Mouse (Mus musculus): ENCODE results near the gene Gm27179. TPM values are rescaled to one million over a fixed set of nuclear protein-coding genes. Genes with fewer than 3 reads are reported as not detected.
"Not testable (repeated sequence)": the region's sequence is repeated elsewhere in the genome, so short reads cannot be mapped to it uniquely, and the experiment has no call there.

The Gm27179 gene
- not detected for total RNA-seq (2021)

- intact Hi-C loops (cut with DNase I); DNase-seq (ENCODE audit: low spot score in 2 of 2): not testable (repeated sequence)
Observed at GRCm38 (mm10) chr14:69512449-69512848, at the start of gene Gm27179. TSS of gene Gm27179 (minus strand) at chr14:69512549.

DNA sequence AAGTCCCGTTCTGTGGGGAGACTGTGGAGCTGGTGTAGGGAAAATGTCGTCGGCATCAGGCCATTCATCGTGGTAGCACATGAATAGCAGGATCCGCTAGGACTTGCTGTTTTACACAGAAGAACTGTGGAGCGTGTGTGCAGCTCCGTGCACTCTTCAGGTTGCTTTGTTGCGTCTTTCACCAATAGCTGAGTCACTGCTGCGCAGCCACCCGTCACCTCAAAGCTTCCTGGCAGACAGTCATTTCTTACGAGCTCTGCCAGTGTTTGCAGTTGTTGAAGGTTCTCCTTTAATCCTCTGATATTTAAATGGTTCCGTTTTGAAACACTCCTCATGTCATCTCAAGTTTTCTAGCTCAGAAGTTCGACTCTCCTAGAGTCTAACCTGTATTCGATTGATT is 45.2 kb upstream of the Gm27179 start:
- DNase-seq (ENCODE audit: low spot score in 2 of 2); intact Hi-C loops (cut with DNase I): not testable (repeated sequence)

- DNase-seq (ENCODE audit: low spot score in 2 of 2); intact Hi-C loops (cut with DNase I): not testable (repeated sequence)
Observed at GRCm38 (mm10) chr14:69556820-69557219, 44.5 kb upstream of the Gm27179 start.

GRCm38 (mm10) chr14:69555110-69555831 is 42.9 kb upstream of the Gm27179 start, which contains the start of gene Entpd4b:
TSS of gene Entpd4b (plus strand) at chr14:69555424.
- intact Hi-C loops (cut with DNase I); DNase-seq (ENCODE audit: low spot score in 2 of 2): not testable (repeated sequence)

DNA sequence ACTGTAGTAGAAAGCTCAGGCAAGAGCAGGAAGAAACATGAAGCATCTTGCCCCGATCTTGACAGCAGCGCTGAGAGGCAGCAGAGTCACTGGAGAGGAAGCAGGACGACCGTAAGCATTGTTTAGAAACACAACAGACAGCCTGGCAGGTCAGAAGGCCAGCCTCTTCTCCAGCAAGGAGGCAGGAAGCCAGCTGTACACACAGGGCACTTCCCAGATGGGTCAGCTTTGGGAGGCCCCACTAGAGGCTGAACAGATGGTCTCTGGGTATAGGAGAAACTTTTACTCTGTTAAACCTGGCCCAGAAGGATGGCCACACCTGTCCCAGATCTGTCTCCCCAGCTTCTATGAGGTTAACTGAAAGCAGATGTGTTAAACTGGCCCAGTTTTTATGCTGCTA is 35.0 kb upstream of the Gm27179 start:
- intact Hi-C loops (cut with DNase I); DNase-seq (ENCODE audit: low spot score in 2 of 2): not testable (repeated sequence)

DNA sequence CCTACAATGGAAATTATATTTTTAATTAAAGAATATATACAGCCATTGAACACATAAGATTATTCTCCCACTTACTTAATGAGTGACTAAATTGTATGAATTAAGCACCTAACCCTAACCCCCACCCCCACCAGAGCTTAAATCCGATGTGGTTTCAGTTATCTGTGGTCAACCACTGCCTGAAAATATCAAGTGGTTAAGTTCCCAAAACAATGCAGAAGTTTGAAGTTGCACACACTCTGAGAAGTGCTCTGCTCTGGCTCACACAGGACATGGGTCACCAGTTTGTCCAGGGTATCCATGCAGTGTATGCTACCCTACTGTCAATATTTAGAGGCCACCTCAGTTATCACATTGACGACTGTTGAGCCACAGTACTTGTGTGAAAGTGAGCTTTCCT is 32.7 kb upstream of the Gm27179 start:
- DNase-seq (ENCODE audit: low spot score in 2 of 2); intact Hi-C loops (cut with DNase I): not testable (repeated sequence)

DNA sequence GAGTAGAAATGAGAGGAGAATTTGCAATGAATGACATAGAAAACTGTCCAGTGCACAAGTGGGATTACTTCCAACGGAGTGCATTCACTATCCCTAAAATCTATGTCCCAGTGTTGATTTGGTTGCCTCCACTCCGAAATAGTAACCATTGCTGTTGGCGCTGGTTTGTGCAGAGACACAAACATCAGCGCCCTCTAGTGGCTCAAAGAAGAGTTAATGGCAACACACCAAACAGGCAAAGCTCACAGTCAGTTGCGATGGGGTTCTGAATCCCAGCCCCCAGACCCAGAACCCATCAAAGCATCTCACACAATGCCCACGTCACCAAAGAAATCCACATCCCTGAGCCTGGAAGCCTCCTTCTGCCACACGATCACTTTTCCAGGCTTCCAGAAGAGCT is 31.7 kb upstream of the Gm27179 start:
- intact Hi-C loops (cut with DNase I): not testable (repeated sequence)

DNA sequence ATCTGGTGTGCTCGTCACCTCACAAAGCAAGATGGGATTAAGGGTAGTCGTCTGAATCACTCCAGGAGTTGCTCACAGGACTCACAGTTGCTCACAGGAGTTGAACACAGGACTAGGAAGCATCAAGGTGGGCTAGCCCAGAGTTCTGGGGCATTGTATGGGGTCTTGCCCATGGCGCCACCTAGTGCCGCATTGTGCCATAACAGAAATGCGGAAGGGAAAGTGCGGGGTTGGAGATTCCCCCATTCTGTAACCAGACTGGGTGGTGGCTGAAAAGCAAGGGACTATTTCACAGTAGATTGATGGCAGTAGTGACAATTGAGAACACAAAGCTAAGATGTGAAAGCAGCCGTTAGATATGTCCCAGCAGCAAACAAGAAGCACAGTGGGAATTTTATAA is 30.3 kb upstream of the Gm27179 start:
- intact Hi-C loops (cut with DNase I); DNase-seq (ENCODE audit: low spot score in 2 of 2): not testable (repeated sequence)

More for the DNA sequence above, 31.7 kb upstream of the Gm27179 start:
- DNase-seq (ENCODE audit: low spot score in 2 of 2): not testable (repeated sequence)

DNA sequence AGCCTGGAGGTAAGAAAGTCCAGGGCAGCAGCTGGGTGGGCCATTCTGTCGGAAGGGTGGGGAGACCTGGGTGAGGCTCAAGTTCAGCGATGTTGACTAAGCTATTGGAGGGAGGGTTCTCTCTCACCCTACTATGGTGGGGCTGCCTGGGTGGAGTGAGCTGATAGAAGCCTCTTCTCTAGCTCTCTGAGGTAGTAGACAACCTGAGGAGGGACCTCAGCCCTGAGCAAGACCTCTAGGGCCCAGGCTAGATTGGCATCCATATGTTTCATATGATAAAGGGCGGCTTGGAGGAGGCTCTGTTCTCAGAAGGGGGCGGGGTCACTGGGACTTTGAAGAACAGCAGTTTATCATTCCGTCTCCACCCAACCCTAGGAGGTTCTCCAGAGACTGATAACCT is 27.8 kb upstream of the Gm27179 start:
- DNase-seq (ENCODE audit: low spot score in 2 of 2): not testable (repeated sequence)

DNA sequence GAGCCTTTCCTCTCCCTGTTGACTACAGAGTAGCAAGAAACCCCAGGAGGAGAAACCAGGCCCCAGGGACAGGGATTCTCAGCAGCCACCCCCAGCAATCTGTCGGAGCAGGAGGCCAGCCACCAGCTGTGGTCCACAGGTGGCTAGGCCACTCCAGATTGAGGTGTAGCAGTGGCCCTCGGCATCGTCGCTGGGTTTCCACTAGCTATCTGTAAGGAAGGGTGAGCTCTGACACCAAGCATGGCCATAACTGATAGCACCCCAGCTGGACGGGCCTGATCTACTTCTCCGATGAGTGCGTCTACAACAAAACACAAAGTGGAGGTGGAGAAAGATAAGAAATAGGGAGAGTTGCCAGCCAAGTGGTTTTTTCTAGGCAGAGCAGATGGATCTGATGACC is 24.2 kb upstream of the Gm27179 start:
- intact Hi-C loops (cut with DNase I); DNase-seq (ENCODE audit: low spot score in 2 of 2): not testable (repeated sequence)

More for the DNA sequence above, 27.8 kb upstream of the Gm27179 start:
- intact Hi-C loops (cut with DNase I): not testable (repeated sequence)

DNA sequence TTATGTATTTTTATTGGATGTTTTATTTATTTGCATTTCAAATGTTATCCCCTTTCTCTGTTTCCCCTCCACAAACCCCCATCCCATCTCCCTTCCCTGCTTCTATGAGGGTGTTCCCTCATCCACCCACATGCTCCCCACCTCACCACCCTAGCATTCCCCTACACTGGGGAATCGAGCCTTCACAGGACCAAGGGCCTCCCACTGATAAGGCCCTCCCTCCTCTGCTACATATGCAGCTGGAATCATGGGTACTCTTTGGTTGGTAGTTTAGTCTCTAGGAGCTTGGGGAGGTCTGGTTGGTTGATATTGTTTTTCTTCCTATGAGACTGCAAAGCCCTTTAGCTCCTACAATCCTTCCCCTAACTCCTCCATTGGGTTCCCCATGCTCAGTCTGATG is 13.9 kb upstream of the Gm27179 start:
- intact Hi-C loops (cut with DNase I); DNase-seq (ENCODE audit: low spot score in 2 of 2): not testable (repeated sequence)

GRCm38 (mm10) chr14:69523001-69523400 is 10.7 kb upstream of the Gm27179 start:
- DNase-seq (ENCODE audit: low spot score in 2 of 2); intact Hi-C loops (cut with DNase I): not testable (repeated sequence)

GRCm38 (mm10) chr14:69520810-69521209 is 8.5 kb upstream of the Gm27179 start:
- DNase-seq (ENCODE audit: low spot score in 2 of 2); intact Hi-C loops (cut with DNase I): not testable (repeated sequence)

DNA sequence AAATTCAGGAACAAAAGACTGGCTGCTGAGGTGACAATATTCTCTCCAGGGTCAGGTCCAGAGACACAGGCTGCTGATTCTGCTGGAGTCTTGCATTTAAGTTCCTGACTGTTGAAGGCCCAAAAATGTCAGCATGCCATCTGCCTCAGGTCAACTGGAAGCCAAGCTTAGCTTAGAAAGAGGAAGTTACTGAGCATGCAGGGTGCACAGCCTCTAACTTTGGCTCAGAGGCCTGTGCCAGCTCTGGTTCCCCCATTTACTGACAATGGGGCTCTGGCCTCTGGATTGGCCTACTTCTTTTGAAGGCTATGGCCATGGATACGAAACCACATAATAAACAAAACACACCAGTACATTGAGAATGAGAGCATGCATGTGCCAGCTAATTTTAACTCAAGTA is 5.3 kb downstream of the Gm27179 start:
- intact Hi-C loops (cut with DNase I); DNase-seq (ENCODE audit: low spot score in 2 of 2): not testable (repeated sequence)

GRCm38 (mm10) chr14:69503174-69503573 is 9.2 kb downstream of the Gm27179 start, which contains the start of gene Gm16867:
TSS of gene Gm16867 (minus strand) at chr14:69503362.
- DNase-seq (ENCODE audit: low spot score in 2 of 2); intact Hi-C loops (cut with DNase I): not testable (repeated sequence)

- DNase-seq (ENCODE audit: low spot score in 2 of 2); intact Hi-C loops (cut with DNase I): not testable (repeated sequence)
Observed at GRCm38 (mm10) chr14:69502440-69503150, 9.8 kb downstream of the Gm27179 start.

DNA sequence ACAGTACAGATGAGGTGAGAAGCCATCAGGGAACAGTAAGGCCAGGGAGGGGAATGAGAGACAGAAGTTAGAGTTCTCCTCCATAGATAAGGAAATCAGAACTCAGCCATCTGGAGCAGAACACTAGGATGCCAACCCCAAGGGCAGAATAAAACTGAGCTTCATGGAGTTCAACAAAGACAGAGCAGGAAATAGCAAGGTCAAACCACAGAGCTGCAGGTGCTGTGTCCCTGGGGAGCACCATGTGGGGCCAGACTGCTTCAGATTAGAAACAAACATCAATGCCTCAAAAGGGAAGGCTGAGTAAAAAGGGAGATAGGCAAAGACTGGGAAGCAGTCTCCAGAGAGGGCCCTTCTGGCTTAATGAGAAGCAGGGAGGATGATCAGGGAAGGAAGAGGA is 16.1 kb downstream of the Gm27179 start:
- intact Hi-C loops (cut with DNase I); DNase-seq (ENCODE audit: low spot score in 2 of 2): not testable (repeated sequence)

- intact Hi-C loops (cut with DNase I); DNase-seq (ENCODE audit: low spot score in 2 of 2): not testable (repeated sequence)
Observed at GRCm38 (mm10) chr14:69494946-69495345, 17.4 kb downstream of the Gm27179 start.

DNA sequence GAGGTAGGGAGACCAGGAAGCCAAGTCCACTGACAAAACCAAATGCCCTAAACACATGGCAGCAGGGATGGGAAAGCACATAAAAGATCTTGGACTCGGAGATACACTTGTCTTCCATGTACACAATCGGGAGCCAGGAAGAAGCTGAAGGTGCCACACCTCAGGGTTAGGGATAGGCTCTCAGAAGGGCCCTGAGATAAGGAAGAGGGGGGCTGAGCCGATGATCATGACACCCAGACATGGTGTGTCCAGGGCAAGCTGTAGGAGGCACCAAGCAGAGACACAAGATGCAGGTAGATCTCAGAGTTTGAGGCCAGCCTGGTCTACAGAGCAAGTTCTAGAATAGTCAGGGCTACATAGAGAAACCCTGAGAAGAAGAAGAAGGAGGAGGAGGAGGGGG is 17.8 kb downstream of the Gm27179 start:
- DNase-seq (ENCODE audit: low spot score in 2 of 2); intact Hi-C loops (cut with DNase I): not testable (repeated sequence)

DNA sequence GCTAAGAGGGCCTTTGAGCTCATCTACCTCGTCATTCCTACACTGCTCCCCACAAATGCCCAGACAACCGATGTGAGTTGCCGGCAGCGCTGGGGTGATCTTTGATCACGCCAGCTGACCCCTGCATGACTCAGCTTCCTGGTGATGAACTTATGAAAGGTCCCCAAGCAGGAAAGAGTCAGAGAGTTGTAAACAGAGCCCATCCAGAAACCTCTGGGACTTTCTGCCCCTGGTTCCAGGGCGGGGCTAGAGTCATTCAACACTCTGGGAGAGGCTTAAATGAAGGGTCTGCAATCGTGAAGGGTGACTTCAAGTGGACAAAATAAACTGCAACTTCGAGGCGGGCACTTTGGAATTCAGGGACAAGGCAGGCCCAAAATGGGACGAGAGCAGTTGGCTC is 24.3 kb downstream of the Gm27179 start:
- intact Hi-C loops (cut with DNase I); DNase-seq (ENCODE audit: low spot score in 2 of 2): not testable (repeated sequence)

All from left cerebral cortex, postnatal 25 days (tissue).